Mouse (Mus musculus) midbrain, embryonic 11.5 days (tissue): ENCODE data around the gene Acsbg1. TPM values are rescaled to one million over a fixed set of nuclear protein-coding genes. Genes with fewer than 3 reads are reported as not detected.
A peak's percentile ranks its signal among the peaks of the same experiment; 100 is the strongest.
"Not testable (repeated sequence)": the region's sequence is repeated elsewhere in the genome, so short reads cannot be mapped to it uniquely, and the experiment has no call there.

Experiments used
- ATAC-seq: fragments of 200-750 bp; cut with Nextera tagmentation; 2 replicates; pipeline ENCODE4 v1.8.0; 2017; ENCODE audit warnings: moderate TSS enrichment, moderate library complexity; ENCODE audit not compliant: low FRiP score
- DNase-seq: peaks from one replicate; pipeline ENCODE4 v3.0.0; 2015; ENCODE audit warnings: low spot score; ENCODE audit errors: missing footprints
- H3K27ac ChIP-seq: fragments of 300-500 bp; sonication (generic); 2 replicates; pipeline ENCODE4 v1.5.1; 2014; ENCODE audit warnings: low read depth, low read length
- H3K27me3 ChIP-seq: fragments of 300-500 bp; sonication (generic); 2 replicates; pipeline ENCODE4 v1.6.1; 2014; ENCODE audit warnings: mild to moderate bottlenecking, low read length, moderate library complexity, mixed read lengths; ENCODE audit not compliant: control insufficient read depth, insufficient read depth
- H3K36me3 ChIP-seq: fragments of 300-500 bp; sonication (generic); 2 replicates; pipeline ENCODE4 v1.6.1; 2014; ENCODE audit warnings: mild to moderate bottlenecking, low read length, moderate library complexity, mixed read lengths; ENCODE audit not compliant: control insufficient read depth, insufficient read depth
- H3K4me1 ChIP-seq: fragments of 300-500 bp; sonication (generic); 2 replicates; pipeline ENCODE4 v1.6.1; 2014; ENCODE audit warnings: low read length; ENCODE audit not compliant: control insufficient read depth, insufficient read depth
- H3K4me2 ChIP-seq: fragments of 300-500 bp; sonication (generic); 2 replicates; pipeline ENCODE4 v1.6.1; 2014; ENCODE audit warnings: mild to moderate bottlenecking, moderate library complexity
- H3K4me3 ChIP-seq: fragments of 300-500 bp; sonication (generic); 2 replicates; pipeline ENCODE4 v1.5.1; 2014; ENCODE audit warnings: low read depth, low read length
- H3K9ac ChIP-seq: fragments of 300-500 bp; sonication (generic); 2 replicates; pipeline ENCODE4 v1.6.1; 2014; ENCODE audit warnings: low read length
- H3K9me3 ChIP-seq: fragments of 300-500 bp; sonication (generic); 2 replicates; pipeline ENCODE4 v1.6.1; 2016; ENCODE audit warnings: low read length; ENCODE audit not compliant: control insufficient read depth
- WGBS: fragments of 180-500 bp; shearing (Covaris S2); extraction: QIAGEN DNeasy Blood & Tissue Kit; methylation state at CpG from one replicate; pipeline ENCODE4 v1.1.7; 2014; 5-methylcytosine and 5-hydroxymethylcytosine counted together
- polyA plus RNA-seq: library from polyadenylated mRNA; unstranded; fragments of >200 nt; fragmentation: Nextera tagmentation; extraction: Ambion mirVana; gene quantifications from 2 replicates; pipeline ENCODE4 v1.2.1, GENCODE M21; 2014

Gene Acsbg1
- polyA plus RNA-seq, 1 experiment from 2014 or later: 9.9 TPM

DNA sequence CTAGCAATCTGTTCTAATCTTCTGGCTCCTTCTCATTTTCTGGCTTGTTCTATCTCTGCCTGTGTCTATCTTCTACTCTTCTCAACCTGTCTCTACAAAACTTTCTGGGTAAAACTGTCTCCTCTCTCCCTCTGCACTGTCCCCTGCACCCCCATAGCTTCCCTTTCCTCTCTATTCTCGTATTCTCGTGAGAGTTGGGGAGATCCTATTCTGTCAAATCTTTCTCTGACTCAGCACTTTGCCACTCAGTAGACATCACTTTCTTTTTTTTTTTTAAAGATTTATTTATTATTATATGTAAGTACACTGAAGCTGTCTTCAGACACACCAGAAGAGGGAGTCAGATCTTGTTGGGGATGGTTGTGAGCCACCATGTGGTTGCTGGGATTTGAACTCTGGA, 77.5 kb downstream of the Acsbg1 start:
- H3K9ac ChIP-seq, H3K9me3 ChIP-seq, ATAC-seq, H3K36me3 ChIP-seq, H3K27ac ChIP-seq, H3K4me1 ChIP-seq, H3K4me2 ChIP-seq, DNase-seq, H3K27me3 ChIP-seq, H3K4me3 ChIP-seq: not testable (repeated sequence)
- WGBS: 86% methylated on average over 2 of the region's 2 CpGs

- H3K27ac ChIP-seq: no peak overlapping the region
- no peaks in the 10 kb centered on the region for H3K36me3 ChIP-seq
- ATAC-seq (no peak), DNase-seq (no peak)
- no peaks in the 10 kb centered on the region for H3K9me3 ChIP-seq
- peaks cover 6% of the 10 kb centered on the region; the same call in 1 of the 2 replicates for H3K4me1 ChIP-seq
- 70% methylated on average over 1 of the region's 1 CpGs for WGBS
- no peaks in the 10 kb centered on the region for H3K27me3 ChIP-seq
- H3K9ac ChIP-seq: no peak overlapping the region
- no peak overlapping the region for H3K4me3 ChIP-seq
- H3K4me2 ChIP-seq: no peak overlapping the region
These were observed 78.0 kb downstream of the Acsbg1 start for GRCm38 (mm10) chr9:54583712-54584111.

- Histone ChIP-seq H3K4me1 (no peaks in the 10 kb centered on the region), H3K27me3 (no peaks in the 10 kb centered on the region), H3K4me2 (no peak overlapping the region), H3K36me3 (no peaks in the 10 kb centered on the region), H3K27ac (no peak overlapping the region), H3K4me3 (no peak overlapping the region), H3K9me3 (no peaks in the 10 kb centered on the region), H3K9ac (no peak overlapping the region)
- ATAC-seq (no peak), DNase-seq (no peak)
- WGBS: 82% methylated on average over 9 of the region's 9 CpGs
These were observed 90.4 kb downstream of the Acsbg1 start for GRCm38 (mm10) chr9:54571130-54571839.

DNA sequence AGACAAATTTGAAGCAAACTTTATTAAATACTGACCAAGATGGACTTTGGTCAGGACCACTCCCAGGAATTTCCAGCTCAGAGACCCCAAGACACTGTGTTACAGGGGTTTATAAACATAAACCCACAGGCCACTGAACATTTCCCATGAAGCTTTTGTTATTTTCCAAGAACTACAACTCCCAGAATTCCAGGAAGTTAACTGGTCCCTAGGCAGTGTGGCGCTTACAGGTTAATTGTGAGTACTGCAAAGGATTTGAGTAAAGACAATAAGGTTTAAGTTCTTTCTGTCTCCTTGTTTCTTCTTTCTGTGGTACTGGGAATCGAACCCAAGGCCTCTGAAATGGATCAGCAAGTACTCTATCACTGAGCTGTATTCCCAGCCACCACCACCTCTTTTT, 92.9 kb downstream of the Acsbg1 start:
- no peaks in the 10 kb centered on the region for H3K9me3 ChIP-seq
- no peak overlapping the region for H3K27ac ChIP-seq
- H3K4me3 ChIP-seq: no peak overlapping the region
- 35% methylated on average over 2 of the region's 2 CpGs for WGBS
- H3K4me2 ChIP-seq: no peak overlapping the region
- no peaks in the 10 kb centered on the region for H3K27me3 ChIP-seq
- no peak overlapping the region for H3K9ac ChIP-seq
- DNase-seq (peak; percentile 85), ATAC-seq (no peak)
- H3K36me3 ChIP-seq: no peaks in the 10 kb centered on the region
- H3K4me1 ChIP-seq: no peaks in the 10 kb centered on the region

GRCm38 (mm10) chr9:54566958-54567357, 94.7 kb downstream of the Acsbg1 start:
- DNase-seq (no peak), ATAC-seq (no peak)
- H3K36me3 ChIP-seq: no peaks in the 10 kb centered on the region
- no peak overlapping the region for H3K4me3 ChIP-seq
- no peaks in the 10 kb centered on the region for H3K4me1 ChIP-seq
- no peak overlapping the region for H3K9ac ChIP-seq
- no peak overlapping the region for H3K4me2 ChIP-seq
- no peaks in the 10 kb centered on the region for H3K9me3 ChIP-seq
- H3K27ac ChIP-seq: no peak overlapping the region
- 67% methylated on average over 4 of the region's 4 CpGs for WGBS
- H3K27me3 ChIP-seq: no peaks in the 10 kb centered on the region

DNA sequence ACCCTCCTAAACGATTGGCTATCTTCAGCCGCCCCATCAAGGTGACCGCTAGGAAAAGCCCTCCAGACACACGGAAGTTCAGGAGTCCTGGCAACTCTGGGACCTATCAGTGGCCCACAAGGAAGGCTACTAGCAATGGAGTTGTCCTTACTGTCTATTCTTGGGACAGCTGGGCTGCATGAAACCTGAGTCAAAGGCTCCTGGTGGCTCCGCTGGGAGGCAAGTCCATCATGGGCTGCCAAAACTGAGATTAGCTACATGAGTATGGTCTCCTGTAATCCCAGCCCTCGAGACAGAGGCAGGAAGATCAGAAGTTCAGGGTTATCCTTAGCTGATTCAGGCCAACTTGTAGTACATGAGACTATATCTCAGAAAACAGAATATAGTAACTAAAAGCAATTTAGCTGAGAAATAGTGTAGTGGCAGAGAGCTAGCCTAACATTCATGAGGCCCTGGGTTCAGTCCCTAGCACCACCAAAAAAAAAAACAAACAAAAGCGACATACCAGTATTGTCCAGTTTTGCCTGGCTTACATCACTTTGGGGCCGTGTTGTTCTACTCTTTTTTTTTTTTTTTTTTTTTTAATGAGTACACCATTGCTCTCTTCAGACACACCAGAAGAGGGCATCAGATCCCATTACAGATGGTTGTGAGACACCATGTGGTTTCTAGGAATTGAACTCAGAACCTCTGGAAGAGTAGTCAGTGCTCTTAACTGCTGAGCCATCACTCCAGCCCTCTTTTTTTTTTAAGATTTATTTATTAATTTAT, 100.7 kb downstream of the Acsbg1 start:
- Histone ChIP-seq H3K4me1 (no peaks in the 10 kb centered on the region; the same call in 1 of the 2 replicates), H3K4me2 (no peak overlapping the region), H3K27me3 (peaks cover 7% of the 10 kb centered on the region; the same call in 1 of the 2 replicates), H3K27ac (no peak overlapping the region), H3K9me3 (no peaks in the 10 kb centered on the region), H3K9ac (no peak overlapping the region), H3K4me3 (no peak overlapping the region), H3K36me3 (no peaks in the 10 kb centered on the region)
- ATAC-seq: no peak
- no peak for DNase-seq
- 84% methylated on average over 8 of the region's 8 CpGs for WGBS

DNA sequence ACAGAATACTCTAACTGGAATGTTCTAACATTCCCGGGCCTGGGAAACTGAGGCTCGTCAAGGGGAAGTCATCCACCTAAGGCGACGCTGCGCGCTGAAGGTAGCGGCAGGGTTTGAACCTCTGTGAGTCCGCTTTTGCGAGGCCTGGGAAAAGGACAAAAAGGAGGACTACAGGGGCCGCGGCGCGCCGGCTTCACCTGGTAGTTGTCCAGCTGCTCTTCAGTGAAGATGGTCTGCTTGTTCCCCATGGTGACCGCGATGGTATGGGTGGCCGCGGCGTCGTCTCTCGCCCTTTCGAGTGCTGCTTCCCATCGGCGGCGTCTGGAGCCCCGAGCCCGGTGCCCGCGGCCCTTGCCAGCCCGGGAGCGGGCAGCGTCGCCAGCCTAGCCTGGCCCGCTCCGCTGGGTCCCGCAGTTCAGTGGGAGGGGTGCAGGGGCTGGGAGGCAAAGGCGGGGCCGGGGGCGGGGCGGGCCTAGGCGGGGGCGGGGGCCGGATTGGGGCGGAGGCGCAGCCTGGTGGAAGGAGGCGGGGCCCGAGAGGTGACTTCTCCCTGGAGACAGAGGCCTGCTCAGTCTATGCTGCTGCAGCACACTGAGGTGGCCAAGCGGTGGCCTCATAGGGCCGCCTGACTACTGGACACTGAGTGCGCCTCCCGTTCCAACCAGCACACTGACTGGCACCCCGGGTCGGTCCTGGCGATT, 101.7 kb downstream of the Acsbg1 start, which contains the start of gene Cib2:
TSS of gene Cib2 (minus strand) at position 448 of the 701 bp plus-strand sequence.
- Histone ChIP-seq H3K9me3 (no peaks in the 10 kb centered on the region), H3K27me3 (peaks cover 7% of the 10 kb centered on the region; the same call in 1 of the 2 replicates), H3K4me3 (peak within 1 kb of the TSS; percentile 49), H3K4me1 (no peaks in the 10 kb centered on the region; the same call in 1 of the 2 replicates), H3K36me3 (no peaks in the 10 kb centered on the region), H3K4me2 (peak within 1 kb of the TSS; percentile 64), H3K9ac (peak within 1 kb of the TSS; percentile 60), H3K27ac (no peak within 1 kb of the TSS)
- under 1% methylated on average over 47 of the region's 54 CpGs for WGBS
- peak; percentile 94 for DNase-seq
- ATAC-seq: peak; percentile 98

GRCm38 (mm10) chr9:54558731-54559130, 102.9 kb downstream of the Acsbg1 start:
- Histone ChIP-seq H3K9ac (no peak overlapping the region), H3K4me1 (no peaks in the 10 kb centered on the region; the same call in 1 of the 2 replicates), H3K4me2 (no peak overlapping the region), H3K36me3 (no peaks in the 10 kb centered on the region), H3K4me3 (no peak overlapping the region), H3K9me3 (no peaks in the 10 kb centered on the region), H3K27ac (no peak overlapping the region), H3K27me3 (peaks cover 7% of the 10 kb centered on the region; the same call in 1 of the 2 replicates)
- WGBS: 72% methylated on average over 8 of the region's 8 CpGs
- ATAC-seq (no peak), DNase-seq (no peak)
